Mouse (Mus musculus): ENCODE results near the gene Rnf10.

Gene Rnf10

GRCm38 (mm10) chr5:115194626-115195221, 78.0 kb downstream of the Rnf10 start:
- no peak for DNase-seq (ENCODE audit: low spot score in 2 of 2)

- DNase-seq (ENCODE audit: low spot score in 2 of 2), result peak in 1 of 2 experiments; percentile 33
Measured at GRCm38 (mm10) chr5:115193669-115194625, 78.8 kb downstream of the Rnf10 start, which contains the start of gene Cabp1. Gene Cabp1 (minus strand): TSS chr5:115194381.

- DNase-seq (ENCODE audit: low spot score in 2 of 2), result peak in 1 of 2 experiments; percentile 39
Measured at GRCm38 (mm10) chr5:115193226-115193625, 79.5 kb downstream of the Rnf10 start.

- no peak for DNase-seq (ENCODE audit: low spot score in 2 of 2)
Measured at GRCm38 (mm10) chr5:115192828-115193195, 79.9 kb downstream of the Rnf10 start.

DNA sequence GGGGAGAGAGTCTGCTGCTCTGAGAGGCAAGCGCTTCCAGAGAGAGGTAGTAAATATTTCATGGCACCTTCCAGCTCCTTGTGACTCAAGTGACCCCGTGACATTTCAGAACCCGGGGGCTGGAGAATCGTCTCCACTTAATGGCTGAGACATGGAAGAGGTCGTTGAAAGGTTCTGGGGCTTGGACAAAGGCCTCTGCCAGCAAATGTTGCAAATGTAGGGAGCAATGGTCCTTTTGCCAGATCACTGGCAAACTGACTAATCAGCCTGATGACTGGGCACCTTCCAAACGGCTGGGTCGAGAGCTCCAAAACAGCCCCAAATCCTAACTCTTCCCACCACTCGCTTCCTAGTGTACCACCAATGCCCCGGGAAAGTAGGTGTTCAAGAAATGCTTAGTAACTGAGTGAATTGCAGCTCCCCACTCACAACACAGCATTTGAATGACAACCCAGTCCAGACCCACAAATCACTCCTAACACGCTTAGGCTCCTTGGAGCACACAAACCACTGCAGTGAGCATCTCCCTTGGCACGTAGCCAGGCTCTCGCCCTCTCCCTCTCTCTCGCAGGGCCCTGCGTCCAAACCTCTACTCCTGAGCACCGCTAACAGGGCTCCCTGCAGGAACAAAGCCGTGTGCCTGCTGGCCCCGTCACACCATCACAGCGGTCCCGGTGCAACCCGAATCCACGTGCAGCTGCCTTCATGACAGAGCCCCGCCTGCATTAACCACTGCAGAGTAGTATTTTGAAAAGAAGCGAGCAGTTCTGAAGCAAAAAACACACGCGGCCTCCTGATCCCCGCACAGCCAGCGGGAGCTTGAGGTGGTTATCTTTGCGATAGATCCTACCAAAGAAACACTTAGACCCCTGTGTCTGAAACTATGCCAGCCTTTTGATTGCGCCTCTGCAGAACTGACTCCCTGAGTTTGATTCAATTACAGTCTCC, 80.5 kb downstream of the Rnf10 start:
- DNase-seq (ENCODE audit: low spot score in 2 of 2), result no peak
